ENCODE assay signal across 16 mouse cellular contexts in the genomic region with DNA sequence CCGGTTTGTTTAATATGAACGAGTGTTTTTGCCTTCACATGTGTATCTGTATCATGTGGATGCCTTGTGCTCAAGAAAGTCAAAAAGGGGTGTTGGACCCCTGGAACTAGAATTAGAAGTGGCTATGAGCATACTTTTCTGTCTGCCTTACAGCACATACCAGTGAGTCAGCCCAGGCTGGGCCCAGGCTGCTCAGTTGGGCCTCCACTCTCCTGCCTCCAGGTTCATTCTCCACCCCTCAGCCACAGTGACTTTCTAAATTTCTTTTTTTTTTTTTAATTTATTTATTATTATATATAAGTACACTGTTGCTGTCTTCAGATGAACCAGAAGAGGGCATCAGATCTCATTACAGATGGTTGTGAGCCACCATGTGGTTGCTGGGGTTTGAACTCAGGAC. TPM values are rescaled to one million over a fixed set of nuclear protein-coding genes. Genes with fewer than 3 reads are reported as not detected.
"Had no signal": no experiment of that assay in that cellular context is flagged by ENCODE, and none has a peak within 500 bp of the region (broad histone marks: within the 10 kb centered on the region; RNA-seq: fewer than 3 reads in every experiment).

No protein-coding gene starts in this region.

- H3K9me3 ChIP-seq: limb, embryonic 15.5 days; liver, embryonic 15.5 days; midbrain, embryonic 12.5 days; neural tube, embryonic 13.5 days; stomach, embryonic 15.5 days had no signal

- H3K9ac ChIP-seq: limb, embryonic 15.5 days; liver, embryonic 15.5 days; midbrain, embryonic 12.5 days; neural tube, embryonic 13.5 days; stomach, embryonic 15.5 days had no signal

- H3K27me3 ChIP-seq: stomach, embryonic 15.5 days had no signal

- H3K27ac ChIP-seq: kidney, postnatal 0 days; limb, embryonic 15.5 days; midbrain, embryonic 12.5 days; neural tube, embryonic 13.5 days had no signal

- DNase-seq: kidney, adult 11 months; kidney, adult 9 months; kidney, postnatal 36 days; lung, postnatal 4 days; retina, postnatal 1 day; thymus, adult 2 months; thymus, postnatal 25 days had no signal

- H3K4me3 ChIP-seq: limb, embryonic 15.5 days; midbrain, embryonic 12.5 days; neural tube, embryonic 13.5 days; stomach, embryonic 15.5 days had no signal

- H3K4me2 ChIP-seq: limb, embryonic 15.5 days; midbrain, embryonic 12.5 days; neural tube, embryonic 13.5 days; stomach, embryonic 15.5 days had no signal

- ATAC-seq: midbrain, embryonic 16.5 days had no signal

- H3K36me3 ChIP-seq: limb, embryonic 15.5 days; liver, embryonic 15.5 days; midbrain, embryonic 12.5 days; neural tube, embryonic 13.5 days; stomach, embryonic 15.5 days had no signal

- H3K4me1 ChIP-seq: midbrain, embryonic 12.5 days; stomach, embryonic 15.5 days had no signal

RNA-seq across cellular contexts. Expression of a gene that starts 11.6 kb away (rescaled TPM):
- total RNA-seq: megakaryocyte-erythroid progenitor cell, adult 5-6 weeks had no signal
- polyA plus RNA-seq: kidney, postnatal 0 days; midbrain, embryonic 12.5 days; spleen, adult 2 months had no signal
